Comparison of ENCODE assay signal across 8 mouse cellular contexts in genomic region chr11:95142980-95143575, GRCm38 (mm10). TPM values are rescaled to one million over a fixed set of nuclear protein-coding genes. Genes with fewer than 3 reads are reported as not detected.
DNase-seq lines count a peak whose midpoint lies in the region; ATAC-seq and TF ChIP-seq lines count a peak whose summit lies in the region.

No protein-coding gene starts in this region.

- H3K9ac ChIP-seq in ES-Bruce4 (ENCODE audit: low read depth, poor library complexity, severe bottlenecking) = peak overlapping the region; percentile 38; the same call in 1 of the 2 replicates
- H3K9ac ChIP-seq in forebrain, embryonic 13.5 days = no peak overlapping the region
- H3K9ac ChIP-seq in midbrain, embryonic 16.5 days (ENCODE audit: low read depth, low read length) = no peak overlapping the region

- peaks cover 98% of the 10 kb centered on the region for H3K27me3 ChIP-seq in erythroblast, embryonic 14.5 days (ENCODE audit: control insufficient read depth)
- H3K27me3 ChIP-seq in ES-Bruce4 (ENCODE audit: control insufficient read depth, insufficient read depth, low read length, poor library complexity, severe bottlenecking) = peaks cover 37% of the 10 kb centered on the region
- peaks cover 99% of the 10 kb centered on the region for H3K27me3 ChIP-seq in forebrain, embryonic 13.5 days
- H3K27me3 ChIP-seq in midbrain, embryonic 16.5 days (ENCODE audit: control insufficient read depth, insufficient read depth, low read depth, low read length) = peaks cover 82% of the 10 kb centered on the region

- no peaks in the 10 kb centered on the region for H3K36me3 ChIP-seq in erythroblast, embryonic 14.5 days (ENCODE audit: control insufficient read depth)
- H3K36me3 ChIP-seq in ES-Bruce4 (ENCODE audit: control insufficient read depth, insufficient read depth, low read length, poor library complexity, severe bottlenecking) = no peaks in the 10 kb centered on the region
- no peaks in the 10 kb centered on the region for H3K36me3 ChIP-seq in forebrain, embryonic 13.5 days (ENCODE audit: poor library complexity, severe bottlenecking)
- no peaks in the 10 kb centered on the region for H3K36me3 ChIP-seq in midbrain, embryonic 16.5 days (ENCODE audit: control insufficient read depth, insufficient read depth, low read length)

- no peak for TF ChIP-seq POLR2A in ES-Bruce4 (IDR thresholded peaks at IDR 0.05; ENCODE audit: insufficient read depth, low read length)

- no peak for TF ChIP-seq CTCF in ES-Bruce4 (IDR thresholded peaks at IDR 0.05; ENCODE audit: low read depth, low read length)

- H3K4me3 ChIP-seq in erythroblast, embryonic 14.5 days (replicated peaks) = peak overlapping the region; percentile 40
- peak overlapping the region; percentile 20; the same call in 1 of the 2 replicates for H3K4me3 ChIP-seq in ES-Bruce4 (ENCODE audit: low read depth, low read length)
- peak overlapping the region; percentile 13; the same call in 1 of the 2 replicates for H3K4me3 ChIP-seq in forebrain, embryonic 13.5 days
- peak overlapping the region; percentile 6; the same call in 1 of the 2 replicates for H3K4me3 ChIP-seq in midbrain, embryonic 16.5 days (ENCODE audit: low read depth, low read length)

- no peak overlapping the region for H3K27ac ChIP-seq in ES-Bruce4 (ENCODE audit: insufficient read depth, low read length)
- H3K27ac ChIP-seq in forebrain, embryonic 13.5 days = no peak overlapping the region
- H3K27ac ChIP-seq in midbrain, embryonic 16.5 days (ENCODE audit: low read length) = no peak overlapping the region

- ATAC-seq in erythroblast, adult 5-6 weeks (replicated peaks; ENCODE audit: low FRiP score, poor library complexity, severe bottlenecking) = no peak
- no peak for ATAC-seq in forebrain, embryonic 13.5 days
- no peak for ATAC-seq in midbrain, embryonic 16.5 days
- no peak for ATAC-seq in erythroid progenitor cell, adult 5-6 weeks (replicated peaks; ENCODE audit: low FRiP score, poor library complexity, severe bottlenecking)

- H3K9me3 ChIP-seq in erythroblast, embryonic 14.5 days (ENCODE audit: control insufficient read depth, low read length) = peaks cover 4% of the 10 kb centered on the region; the same call in 1 of the 2 replicates
- H3K9me3 ChIP-seq in ES-Bruce4 (replicated peaks; ENCODE audit: control insufficient read depth, insufficient read depth, low read length, poor library complexity, severe bottlenecking) = no peaks in the 10 kb centered on the region
- no peaks in the 10 kb centered on the region for H3K9me3 ChIP-seq in forebrain, embryonic 13.5 days (replicated peaks)
- H3K9me3 ChIP-seq in midbrain, embryonic 16.5 days (replicated peaks; ENCODE audit: control insufficient read depth, low read length, poor library complexity, severe bottlenecking) = no peaks in the 10 kb centered on the region

- H3K4me1 ChIP-seq in erythroblast, embryonic 14.5 days (ENCODE audit: control insufficient read depth) = peaks cover 17% of the 10 kb centered on the region
- peaks cover 3% of the 10 kb centered on the region for H3K4me1 ChIP-seq in ES-Bruce4 (ENCODE audit: control insufficient read depth, insufficient read depth, low read length)
- peaks cover 39% of the 10 kb centered on the region for H3K4me1 ChIP-seq in forebrain, embryonic 13.5 days
- H3K4me1 ChIP-seq in midbrain, embryonic 16.5 days (ENCODE audit: control insufficient read depth, insufficient read depth, low read length) = peaks cover 20% of the 10 kb centered on the region

- no peak for TF ChIP-seq EP300 in ES-Bruce4 (IDR thresholded peaks at IDR 0.05; ENCODE audit: insufficient read depth, low read depth, low read length)

- H3K4me2 ChIP-seq in forebrain, embryonic 13.5 days = no peak overlapping the region
- H3K4me2 ChIP-seq in midbrain, embryonic 16.5 days (ENCODE audit: low read length) = peak overlapping the region; percentile 16; the same call in 1 of the 2 replicates

- DNase-seq in kidney, postnatal 14 days = peak; percentile 40
- no peak for DNase-seq in right cerebral cortex, postnatal 14 days

- WGBS in forebrain, embryonic 13.5 days = 3% methylated on average over 39 of the region's 39 CpGs
- WGBS in midbrain, embryonic 16.5 days = 1% methylated on average over 39 of the region's 39 CpGs

RNA-seq across cellular contexts. Expression of gene Dlx4, which starts 3.0 kb away (rescaled TPM):
- polyA plus RNA-seq in erythroblast, embryonic 14.5 days (2012) = not detected in 2 replicates
- not detected in 2 replicates for total RNA-seq in erythroblast, adult 5-6 weeks (2015; ENCODE audit: low replicate concordance)
- total RNA-seq in erythroblast, adult 5-6 weeks (2017; ENCODE audit: low replicate concordance) = 0.70 TPM in 1 of 2 replicates, not detected in the other
- 0.96 and 2.0 TPM in 2 replicates for polyA plus RNA-seq in ES-Bruce4 (2011; ENCODE audit: insufficient read depth, insufficient read length, low read depth, missing spikeins)
- polyA plus RNA-seq in forebrain, embryonic 13.5 days (2015; fragmentation: Nextera tagmentation; extraction: Ambion mirVana) = not detected in 2 replicates
- polyA plus RNA-seq in midbrain, embryonic 16.5 days (2015; fragmentation: Nextera tagmentation; extraction: Ambion mirVana) = 0.36 TPM in 1 of 2 replicates, not detected in the other
- not detected in 2 replicates for total RNA-seq in erythroid progenitor cell, adult 5-6 weeks (2015; ENCODE audit: low replicate concordance)
- not detected in 2 replicates for total RNA-seq in erythroid progenitor cell, adult 5-6 weeks (2017; ENCODE audit: low replicate concordance)

RNA-seq across cellular contexts. Expression of gene Dlx3, which starts 23.2 kb away (rescaled TPM):
- not detected in 2 replicates for polyA plus RNA-seq in erythroblast, embryonic 14.5 days (2012)
- not detected in 2 replicates for total RNA-seq in erythroblast, adult 5-6 weeks (2015; ENCODE audit: low replicate concordance)
- total RNA-seq in erythroblast, adult 5-6 weeks (2017; ENCODE audit: low replicate concordance) = not detected in 2 replicates
- polyA plus RNA-seq in ES-Bruce4 (2011; ENCODE audit: insufficient read depth, insufficient read length, low read depth, missing spikeins) = 9.9 and 11.3 TPM in 2 replicates
- 0.19 TPM in 1 of 2 replicates, not detected in the other for polyA plus RNA-seq in forebrain, embryonic 13.5 days (2015; fragmentation: Nextera tagmentation; extraction: Ambion mirVana)
- polyA plus RNA-seq in midbrain, embryonic 16.5 days (2015; fragmentation: Nextera tagmentation; extraction: Ambion mirVana) = 0.22 and 0.38 TPM in 2 replicates
- total RNA-seq in erythroid progenitor cell, adult 5-6 weeks (2015; ENCODE audit: low replicate concordance) = not detected in 2 replicates
- total RNA-seq in erythroid progenitor cell, adult 5-6 weeks (2017; ENCODE audit: low replicate concordance) = not detected in 2 replicates
